Mouse (Mus musculus): ENCODE data around the gene Prmt1. TPM values are rescaled to one million over a fixed set of nuclear protein-coding genes. Genes with fewer than 3 reads are reported as not detected.

Gene Prmt1
- 8.0 TPM for polyA plus RNA-seq (2014; fragmentation: Illumina TruSeq; extraction: RNeasy Lipid Tissue Mini Kit (QIAGEN cat#74804); ENCODE audit: low read depth, low replicate concordance)

DNA sequence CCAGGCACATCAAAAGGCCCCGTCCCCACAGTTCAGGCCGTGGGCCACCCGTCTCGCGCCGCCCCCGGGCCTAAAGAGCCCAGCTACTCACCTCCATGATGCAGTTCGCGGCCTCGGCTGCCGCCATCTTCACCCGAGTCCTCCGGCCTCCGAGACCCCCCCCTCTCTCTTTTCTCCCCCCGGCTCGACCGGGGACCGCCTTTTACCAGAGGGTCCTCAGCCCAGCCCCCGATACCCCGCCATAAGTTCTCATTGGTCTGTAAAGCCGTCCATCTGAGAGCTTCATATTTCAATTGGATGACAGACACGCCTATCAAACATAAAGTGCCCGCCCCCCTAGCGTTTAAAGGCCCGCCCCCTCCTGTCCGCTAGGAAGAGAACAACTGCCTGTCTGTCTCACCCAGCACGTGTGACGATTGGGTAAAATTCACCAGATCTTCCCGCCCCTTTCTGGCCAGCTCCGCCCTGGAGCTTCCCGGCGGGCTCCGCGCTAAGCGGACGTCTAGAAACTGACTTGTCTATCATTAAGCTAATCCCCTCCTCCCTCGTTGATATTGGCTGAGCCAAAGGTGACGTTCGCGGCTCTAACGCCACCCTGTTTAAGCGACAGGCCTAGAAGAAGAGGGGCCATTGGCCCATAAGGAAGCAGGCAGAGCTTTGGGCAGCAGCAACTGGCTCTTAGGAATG, at the start of gene Prmt1:
Gene Prmt1, minus strand, starts transcription at position 377 of the 687 bp plus-strand sequence.

DNA sequence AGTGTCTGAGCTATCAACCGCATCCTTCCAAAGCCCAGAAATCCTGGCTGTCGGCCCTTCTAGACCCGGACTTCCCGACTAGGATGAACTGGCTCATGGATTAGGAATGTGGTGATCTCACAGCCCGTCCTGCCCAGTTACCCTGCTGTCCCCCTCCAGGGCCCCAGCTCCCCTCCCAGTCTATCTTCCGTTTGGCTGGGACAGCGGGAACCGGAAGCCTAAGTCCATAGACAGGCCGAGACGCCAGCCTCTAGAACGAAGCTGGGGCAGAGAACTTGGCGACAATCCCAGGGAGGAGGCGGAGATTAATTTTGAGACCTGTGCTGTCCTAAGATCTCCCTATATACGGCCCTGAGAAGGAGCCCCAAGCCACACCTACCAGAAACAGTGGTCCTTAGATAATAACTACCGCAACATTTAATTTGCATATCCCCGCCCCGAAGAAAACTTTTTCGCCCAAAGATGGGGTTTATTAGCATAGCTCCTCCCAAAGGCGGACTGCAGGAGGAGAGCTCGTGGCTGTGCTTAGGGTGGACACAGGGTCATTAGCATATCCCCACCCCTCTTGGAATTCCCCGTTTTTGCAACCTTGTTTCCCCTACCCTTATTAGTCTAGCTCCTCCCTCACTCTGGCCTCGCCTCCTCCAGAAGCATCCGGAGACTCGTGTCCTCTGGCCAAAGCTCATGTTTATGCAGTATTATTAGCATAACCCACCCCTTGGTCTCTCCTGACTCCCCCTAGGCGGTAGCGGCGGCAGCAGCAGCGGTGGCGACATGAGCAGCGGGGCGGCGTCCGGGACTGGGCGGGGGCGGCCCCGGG, 31.1 kb upstream of the Prmt1 start, which contains the start of gene Rras:
Gene Rras, plus strand, starts transcription at position 720 of the 820 bp plus-strand sequence.

DNA sequence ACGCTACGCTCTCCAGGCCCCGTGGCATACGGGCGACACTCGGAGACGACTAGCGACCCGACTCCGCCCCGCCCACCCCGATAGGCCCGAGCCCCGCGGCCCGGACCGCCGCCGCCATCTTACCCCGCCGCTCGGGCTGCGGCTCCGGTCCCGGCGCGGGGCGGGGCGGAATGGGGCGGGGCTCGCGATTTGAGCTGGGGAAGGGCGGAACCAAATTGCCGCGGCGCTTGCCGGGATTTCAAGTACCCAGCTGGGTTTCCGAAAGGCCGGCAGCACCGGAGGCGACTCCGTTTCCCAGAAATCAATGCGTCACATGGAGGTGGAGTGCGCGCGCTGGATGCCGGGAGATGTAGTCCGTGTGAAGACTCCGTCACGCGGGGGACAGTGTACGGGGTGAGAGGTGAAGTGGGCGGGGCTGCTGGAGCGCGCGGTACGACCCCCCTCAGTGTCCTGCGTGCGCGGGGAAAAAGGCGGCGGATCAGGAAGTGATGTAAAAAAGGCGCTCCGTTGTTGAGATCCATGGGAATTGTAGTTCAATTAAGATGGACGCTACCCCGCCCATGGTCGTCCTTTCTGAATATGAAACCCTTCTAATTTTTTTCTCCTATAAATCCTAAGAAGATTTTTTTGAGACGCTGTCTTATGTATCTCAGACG, 29.7 kb upstream of the Prmt1 start, which contains the start of gene Scaf1:
Gene Scaf1, minus strand, starts transcription at position 407 of the 656 bp plus-strand sequence.

DNA sequence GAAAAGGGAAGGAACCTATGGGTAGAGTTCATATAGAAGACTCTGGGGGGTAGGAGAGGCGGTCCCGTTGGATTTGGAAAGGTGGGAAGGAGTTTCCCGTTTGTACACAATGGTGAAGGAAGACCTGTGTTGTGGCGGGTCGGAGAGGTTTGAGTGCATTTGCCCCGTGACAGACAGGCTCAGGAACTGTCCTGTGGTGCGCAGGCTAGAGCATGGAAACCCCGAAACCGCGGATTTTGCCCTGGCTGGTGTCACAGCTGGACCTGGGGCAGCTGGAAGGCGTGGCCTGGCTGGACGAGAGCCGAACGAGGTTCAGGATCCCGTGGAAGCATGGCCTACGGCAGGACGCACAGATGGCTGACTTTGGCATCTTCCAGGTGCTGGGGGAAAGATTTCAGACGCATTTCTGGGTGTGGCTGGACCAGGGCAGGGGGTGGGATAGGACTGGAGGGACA, 12.2 kb upstream of the Prmt1 start, which contains the start of gene Bcl2l12:
Gene Bcl2l12, minus strand, starts transcription at position 212 of the 455 bp plus-strand sequence.

DNA sequence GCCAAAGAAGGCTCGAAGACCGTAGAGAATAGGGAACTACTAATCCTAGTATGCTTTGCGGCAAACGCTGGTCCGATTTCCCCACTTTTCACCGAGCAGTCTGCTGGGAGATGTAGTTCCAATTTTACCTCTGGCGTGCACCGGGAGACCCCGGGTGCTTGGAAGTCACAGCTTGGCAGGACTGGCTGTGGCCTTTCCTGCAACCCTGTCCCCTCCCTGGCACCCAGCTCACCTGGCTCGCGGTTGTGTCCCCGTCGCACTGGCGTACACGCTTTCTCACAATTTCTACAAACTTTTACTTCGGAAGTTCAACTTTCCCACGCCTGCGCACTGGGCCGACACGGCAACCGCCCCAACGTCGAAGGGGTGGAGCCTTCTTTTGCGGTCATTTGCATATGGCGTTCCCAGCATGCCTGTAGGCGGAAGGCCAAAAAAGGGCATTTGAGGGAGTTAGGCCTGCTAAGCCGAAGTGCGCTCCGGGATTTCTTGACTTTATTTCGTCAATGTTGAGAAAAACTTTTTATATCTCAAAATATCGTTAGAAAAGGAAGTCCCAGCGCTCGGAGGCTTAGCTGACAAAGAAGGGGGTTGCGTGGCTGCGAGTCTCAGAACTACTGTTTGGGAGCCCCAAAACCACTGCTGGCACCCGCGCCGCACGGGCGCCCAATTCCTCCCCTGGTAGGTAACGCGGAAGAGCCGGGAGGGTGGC, 11.0 kb upstream of the Prmt1 start, which contains the start of gene Irf3:
Gene Irf3, plus strand, starts transcription at position 418 of the 709 bp plus-strand sequence.

DNA sequence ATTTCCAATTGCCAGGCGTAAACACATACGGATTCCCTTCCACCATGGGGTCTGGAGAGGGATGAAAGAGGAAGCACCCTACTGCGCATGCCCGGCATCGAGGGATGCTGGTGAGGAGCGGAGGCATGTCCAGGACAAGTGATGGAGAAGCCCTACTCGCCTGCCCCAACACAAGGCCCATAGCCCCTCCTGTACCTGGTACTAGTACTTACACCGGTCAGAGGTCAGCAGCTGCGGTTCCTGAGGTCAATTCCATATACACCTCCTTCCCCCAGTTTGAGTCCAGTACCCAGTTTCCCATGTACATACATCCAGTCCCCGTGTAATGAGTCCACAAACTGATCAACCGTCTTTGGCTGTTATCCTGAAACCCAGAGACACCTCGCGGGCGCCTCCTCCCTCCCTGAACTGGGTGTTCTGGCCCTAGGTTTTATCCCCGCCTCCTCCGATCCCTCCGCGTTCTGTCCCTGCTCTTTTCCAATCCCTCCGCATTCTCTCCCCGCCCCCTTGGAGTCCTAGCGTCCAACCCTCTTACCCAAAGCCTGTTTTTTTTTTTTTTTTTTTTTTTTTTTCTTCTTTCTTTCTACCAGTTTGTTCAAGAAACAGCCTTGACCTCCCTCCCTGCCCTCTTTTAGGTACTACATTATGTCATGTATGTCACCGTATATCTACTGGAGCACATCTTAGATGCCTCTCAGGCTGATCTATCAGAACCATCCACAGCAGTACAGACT, 11.8 kb downstream of the Prmt1 start, which contains the start of gene Cpt1c:
Gene Cpt1c, minus strand, starts transcription at position 469 of the 734 bp plus-strand sequence.

DNA sequence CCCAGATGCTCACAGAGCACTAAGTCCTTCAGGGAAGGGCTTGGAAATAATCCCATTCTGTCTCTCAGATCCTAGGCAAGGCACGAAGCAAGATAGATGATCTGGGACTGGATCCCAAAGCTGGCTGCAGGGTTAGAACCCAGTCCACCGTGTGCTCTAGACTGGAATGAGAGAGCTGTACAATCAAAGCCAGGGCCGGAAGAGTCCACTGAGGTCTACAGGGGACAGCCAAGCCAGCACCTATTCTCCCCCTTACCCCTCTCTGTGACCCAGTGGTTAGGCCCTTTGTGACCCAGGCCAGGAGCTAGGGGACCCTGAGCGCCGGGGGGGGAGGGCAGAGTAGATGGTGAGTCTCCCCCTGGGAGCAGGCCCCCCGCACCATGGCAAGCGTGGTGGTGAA, 43.5 kb downstream of the Prmt1 start, which contains the start of gene Tsks:
Gene Tsks, plus strand, starts transcription at position 301 of the 400 bp plus-strand sequence.

DNA sequence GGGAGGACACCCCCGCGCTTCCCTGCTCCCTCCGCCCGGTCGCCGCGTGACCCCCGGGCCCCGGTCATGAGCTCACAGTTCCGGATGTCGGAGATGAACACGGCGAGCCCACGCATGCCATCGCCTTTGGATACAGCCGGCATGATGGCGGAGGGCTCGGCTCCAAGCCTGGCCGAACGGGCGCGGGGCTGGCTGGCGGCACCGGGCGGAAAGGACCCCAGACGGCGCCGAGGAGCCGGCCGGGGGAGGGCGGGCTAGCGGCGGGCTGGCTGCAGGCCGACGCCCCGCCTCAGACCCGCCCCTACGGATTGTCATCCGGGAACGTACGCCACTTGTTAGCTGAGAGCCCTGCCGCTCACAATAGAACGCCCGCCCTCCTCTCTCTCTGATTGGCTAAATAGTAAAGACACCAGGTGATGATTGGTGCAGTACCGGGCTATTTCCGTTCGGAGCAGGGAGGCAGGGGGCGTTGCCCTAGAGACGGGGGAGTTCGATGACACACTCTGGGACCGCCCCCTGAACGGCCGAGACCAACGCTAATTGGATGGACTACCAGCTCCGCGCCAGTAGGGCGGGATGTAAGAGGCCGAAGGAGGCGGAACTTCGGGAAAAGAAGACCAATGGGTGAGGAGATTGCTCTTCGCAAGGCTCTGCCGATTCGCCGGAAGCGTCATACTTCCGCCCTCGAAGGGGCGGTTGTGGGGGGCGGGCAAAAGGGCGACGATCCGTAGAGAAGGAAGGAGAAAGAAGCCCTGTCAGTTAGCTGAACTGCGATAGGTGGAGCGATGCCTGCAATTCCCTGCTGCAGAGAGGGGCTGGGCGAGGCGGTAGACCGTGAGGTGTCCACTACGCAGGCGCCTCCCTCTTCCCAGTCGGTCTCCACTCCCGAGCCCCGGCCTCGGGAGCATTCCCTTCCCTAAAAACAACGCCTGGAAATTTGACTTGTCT, 56.9 kb downstream of the Prmt1 start, which contains the start of gene Ap2a1:
Gene Ap2a1, minus strand, starts transcription at position 293 of the 948 bp plus-strand sequence.

Other genes starting within 250 kb of the Prmt1 start
- gene Vrk3, start 238.2 kb downstream of the Prmt1 start, polyA plus RNA-seq (2014; fragmentation: Illumina TruSeq; extraction: RNeasy Lipid Tissue Mini Kit (QIAGEN cat#74804); ENCODE audit: low read depth, low replicate concordance) = 27.7 TPM
- gene Zfp473, start 235.5 kb downstream of the Prmt1 start, polyA plus RNA-seq (2014; fragmentation: Illumina TruSeq; extraction: RNeasy Lipid Tissue Mini Kit (QIAGEN cat#74804); ENCODE audit: low read depth, low replicate concordance) = 3.0 TPM
- gene Nup62, start 170.5 kb downstream of the Prmt1 start, polyA plus RNA-seq (2014; fragmentation: Illumina TruSeq; extraction: RNeasy Lipid Tissue Mini Kit (QIAGEN cat#74804); ENCODE audit: low read depth, low replicate concordance) = 15.5 TPM
- gene Il4i1, start 170.2 kb downstream of the Prmt1 start, polyA plus RNA-seq (2014; fragmentation: Illumina TruSeq; extraction: RNeasy Lipid Tissue Mini Kit (QIAGEN cat#74804); ENCODE audit: low read depth, low replicate concordance) = 11.4 TPM
- gene Atf5, start 169.9 kb downstream of the Prmt1 start, polyA plus RNA-seq (2014; fragmentation: Illumina TruSeq; extraction: RNeasy Lipid Tissue Mini Kit (QIAGEN cat#74804); ENCODE audit: low read depth, low replicate concordance) = 3.0 TPM
- gene Akt1s1, start 137.6 kb downstream of the Prmt1 start, polyA plus RNA-seq (2014; fragmentation: Illumina TruSeq; extraction: RNeasy Lipid Tissue Mini Kit (QIAGEN cat#74804); ENCODE audit: low read depth, low replicate concordance) = 1.2 TPM
- gene Tbc1d17, start 137.5 kb downstream of the Prmt1 start, polyA plus RNA-seq (2014; fragmentation: Illumina TruSeq; extraction: RNeasy Lipid Tissue Mini Kit (QIAGEN cat#74804); ENCODE audit: low read depth, low replicate concordance) = 0.98 TPM
- 0.71 TPM for gene Pnkp, start 129.4 kb downstream of the Prmt1 start, polyA plus RNA-seq (2014; fragmentation: Illumina TruSeq; extraction: RNeasy Lipid Tissue Mini Kit (QIAGEN cat#74804); ENCODE audit: low read depth, low replicate concordance)
- 0.32 TPM for gene Ptov1, start 116.8 kb downstream of the Prmt1 start, polyA plus RNA-seq (2014; fragmentation: Illumina TruSeq; extraction: RNeasy Lipid Tissue Mini Kit (QIAGEN cat#74804); ENCODE audit: low read depth, low replicate concordance)
- gene Med25, start 93.9 kb downstream of the Prmt1 start, polyA plus RNA-seq (2014; fragmentation: Illumina TruSeq; extraction: RNeasy Lipid Tissue Mini Kit (QIAGEN cat#74804); ENCODE audit: low read depth, low replicate concordance) = 2.0 TPM
- gene Fuz, start 90.5 kb downstream of the Prmt1 start, polyA plus RNA-seq (2014; fragmentation: Illumina TruSeq; extraction: RNeasy Lipid Tissue Mini Kit (QIAGEN cat#74804); ENCODE audit: low read depth, low replicate concordance) = 9.9 TPM
- gene Ap2a1, start 57.1 kb downstream of the Prmt1 start, polyA plus RNA-seq (2014; fragmentation: Illumina TruSeq; extraction: RNeasy Lipid Tissue Mini Kit (QIAGEN cat#74804); ENCODE audit: low read depth, low replicate concordance) = 104 TPM
- 11.2 TPM for gene Tsks, start 43.4 kb downstream of the Prmt1 start, polyA plus RNA-seq (2014; fragmentation: Illumina TruSeq; extraction: RNeasy Lipid Tissue Mini Kit (QIAGEN cat#74804); ENCODE audit: low read depth, low replicate concordance)
- 9.3 TPM for gene Cpt1c, start 11.7 kb downstream of the Prmt1 start, polyA plus RNA-seq (2014; fragmentation: Illumina TruSeq; extraction: RNeasy Lipid Tissue Mini Kit (QIAGEN cat#74804); ENCODE audit: low read depth, low replicate concordance)
- 18.4 TPM for gene Irf3, start 11.1 kb upstream of the Prmt1 start, polyA plus RNA-seq (2014; fragmentation: Illumina TruSeq; extraction: RNeasy Lipid Tissue Mini Kit (QIAGEN cat#74804); ENCODE audit: low read depth, low replicate concordance)
- gene Bcl2l12, start 12.1 kb upstream of the Prmt1 start, polyA plus RNA-seq (2014; fragmentation: Illumina TruSeq; extraction: RNeasy Lipid Tissue Mini Kit (QIAGEN cat#74804); ENCODE audit: low read depth, low replicate concordance) = 1.5 TPM
- gene Scaf1, start 29.8 kb upstream of the Prmt1 start, polyA plus RNA-seq (2014; fragmentation: Illumina TruSeq; extraction: RNeasy Lipid Tissue Mini Kit (QIAGEN cat#74804); ENCODE audit: low read depth, low replicate concordance) = 3.3 TPM
- 1.8 TPM for gene Rras, start 31.4 kb upstream of the Prmt1 start, polyA plus RNA-seq (2014; fragmentation: Illumina TruSeq; extraction: RNeasy Lipid Tissue Mini Kit (QIAGEN cat#74804); ENCODE audit: low read depth, low replicate concordance)
- 0.24 TPM for gene Prr12, start 66.3 kb upstream of the Prmt1 start, polyA plus RNA-seq (2014; fragmentation: Illumina TruSeq; extraction: RNeasy Lipid Tissue Mini Kit (QIAGEN cat#74804); ENCODE audit: low read depth, low replicate concordance)
- gene Nosip, start 75.9 kb upstream of the Prmt1 start, polyA plus RNA-seq (2014; fragmentation: Illumina TruSeq; extraction: RNeasy Lipid Tissue Mini Kit (QIAGEN cat#74804); ENCODE audit: low read depth, low replicate concordance) = 4.6 TPM
- gene Prrg2, start 76.1 kb upstream of the Prmt1 start, polyA plus RNA-seq (2014; fragmentation: Illumina TruSeq; extraction: RNeasy Lipid Tissue Mini Kit (QIAGEN cat#74804); ENCODE audit: low read depth, low replicate concordance) = 2.7 TPM
- not detected for gene Rcn3, start 105.7 kb upstream of the Prmt1 start, polyA plus RNA-seq (2014; fragmentation: Illumina TruSeq; extraction: RNeasy Lipid Tissue Mini Kit (QIAGEN cat#74804); ENCODE audit: low read depth, low replicate concordance)
- gene Fcgrt, start 117.3 kb upstream of the Prmt1 start, polyA plus RNA-seq (2014; fragmentation: Illumina TruSeq; extraction: RNeasy Lipid Tissue Mini Kit (QIAGEN cat#74804); ENCODE audit: low read depth, low replicate concordance) = 1.4 TPM
- 157 TPM for gene Rps11, start 137.9 kb upstream of the Prmt1 start, polyA plus RNA-seq (2014; fragmentation: Illumina TruSeq; extraction: RNeasy Lipid Tissue Mini Kit (QIAGEN cat#74804); ENCODE audit: low read depth, low replicate concordance)
- gene Rpl13a, start 142.2 kb upstream of the Prmt1 start, polyA plus RNA-seq (2014; fragmentation: Illumina TruSeq; extraction: RNeasy Lipid Tissue Mini Kit (QIAGEN cat#74804); ENCODE audit: low read depth, low replicate concordance) = 133 TPM
- not detected for gene Gm45713, start 149.7 kb upstream of the Prmt1 start, polyA plus RNA-seq (2014; fragmentation: Illumina TruSeq; extraction: RNeasy Lipid Tissue Mini Kit (QIAGEN cat#74804); ENCODE audit: low read depth, low replicate concordance)
- 1.5 TPM for gene Flt3l, start 149.9 kb upstream of the Prmt1 start, polyA plus RNA-seq (2014; fragmentation: Illumina TruSeq; extraction: RNeasy Lipid Tissue Mini Kit (QIAGEN cat#74804); ENCODE audit: low read depth, low replicate concordance)
- gene Pih1d1, start 167.7 kb upstream of the Prmt1 start, polyA plus RNA-seq (2014; fragmentation: Illumina TruSeq; extraction: RNeasy Lipid Tissue Mini Kit (QIAGEN cat#74804); ENCODE audit: low read depth, low replicate concordance) = 10.2 TPM
- 1.1 TPM for gene Aldh16a1, start 168.0 kb upstream of the Prmt1 start, polyA plus RNA-seq (2014; fragmentation: Illumina TruSeq; extraction: RNeasy Lipid Tissue Mini Kit (QIAGEN cat#74804); ENCODE audit: low read depth, low replicate concordance)
- 2.7 TPM for gene Slc17a7, start 177.4 kb upstream of the Prmt1 start, polyA plus RNA-seq (2014; fragmentation: Illumina TruSeq; extraction: RNeasy Lipid Tissue Mini Kit (QIAGEN cat#74804); ENCODE audit: low read depth, low replicate concordance)
- 3.5 TPM for gene Gfy, start 193.0 kb upstream of the Prmt1 start, polyA plus RNA-seq (2014; fragmentation: Illumina TruSeq; extraction: RNeasy Lipid Tissue Mini Kit (QIAGEN cat#74804); ENCODE audit: low read depth, low replicate concordance)
- gene Pth2, start 194.4 kb upstream of the Prmt1 start, polyA plus RNA-seq (2014; fragmentation: Illumina TruSeq; extraction: RNeasy Lipid Tissue Mini Kit (QIAGEN cat#74804); ENCODE audit: low read depth, low replicate concordance) = not detected
- gene Ccdc155, start 218.3 kb upstream of the Prmt1 start, polyA plus RNA-seq (2014; fragmentation: Illumina TruSeq; extraction: RNeasy Lipid Tissue Mini Kit (QIAGEN cat#74804); ENCODE audit: low read depth, low replicate concordance) = 0.49 TPM
- gene Dkkl1, start 225.6 kb upstream of the Prmt1 start, polyA plus RNA-seq (2014; fragmentation: Illumina TruSeq; extraction: RNeasy Lipid Tissue Mini Kit (QIAGEN cat#74804); ENCODE audit: low read depth, low replicate concordance) = 186 TPM
- gene Tead2, start 229.2 kb upstream of the Prmt1 start, polyA plus RNA-seq (2014; fragmentation: Illumina TruSeq; extraction: RNeasy Lipid Tissue Mini Kit (QIAGEN cat#74804); ENCODE audit: low read depth, low replicate concordance) = 2.0 TPM